Mouse (Mus musculus) hindbrain, embryonic 16.5 days (tissue): ENCODE measurements at regions not wholly inside any gene's neighbourhood (a gene's known extent, or its start where the extent isn't known, plus 50 kb on each side); places are given as distances from the start of the nearest gene placed in this dataset.

Experiments used
- ATAC-seq: fragments of 200-750 bp; cut with Nextera tagmentation; 2 replicates; pipeline ENCODE4 v1.8.0; 2017; ENCODE audit warnings: moderate TSS enrichment, moderate library complexity
- H3K27ac ChIP-seq: fragments of 300-500 bp; sonication (generic); 2 replicates; pipeline ENCODE4 v1.5.1; 2014; ENCODE audit warnings: low read depth, mild to moderate bottlenecking, control low read depth, low read length, moderate library complexity
- H3K27me3 ChIP-seq: fragments of 300-500 bp; sonication (generic); replicated peaks from 2 replicates; pipeline ENCODE4 v1.6.1; 2014; ENCODE audit warnings: low read length; ENCODE audit not compliant: control insufficient read depth, insufficient read depth
- H3K36me3 ChIP-seq: fragments of 300-500 bp; sonication (generic); 2 replicates; pipeline ENCODE4 v1.6.1; 2014; ENCODE audit warnings: mild to moderate bottlenecking, low read length, moderate library complexity, mixed read lengths; ENCODE audit not compliant: control insufficient read depth, insufficient read depth
- H3K4me1 ChIP-seq: fragments of 300-500 bp; sonication (generic); 2 replicates; pipeline ENCODE4 v1.6.1; 2014; ENCODE audit warnings: low read depth, low read length; ENCODE audit not compliant: control insufficient read depth, insufficient read depth
- H3K4me2 ChIP-seq: fragments of 300-500 bp; sonication (generic); 2 replicates; pipeline ENCODE4 v1.6.1; 2014; ENCODE audit warnings: mild to moderate bottlenecking, low read length, control low read depth, moderate library complexity
- H3K4me3 ChIP-seq: fragments of 300-500 bp; sonication (generic); 2 replicates; pipeline ENCODE4 v1.5.1; 2014; ENCODE audit warnings: mild to moderate bottlenecking, low read length, control low read depth, moderate library complexity
- H3K9ac ChIP-seq: fragments of 300-500 bp; sonication (generic); 2 replicates; pipeline ENCODE4 v1.6.1; 2014; ENCODE audit warnings: low read depth, mild to moderate bottlenecking, control low read depth, low read length, moderate library complexity
- H3K9me3 ChIP-seq: fragments of 300-500 bp; sonication (generic); 2 replicates; pipeline ENCODE4 v1.6.1; 2014; ENCODE audit warnings: mild to moderate bottlenecking, low read length, moderate library complexity; ENCODE audit not compliant: control insufficient read depth
- WGBS: fragments of 180-500 bp; shearing (Covaris S2); extraction: QIAGEN DNeasy Blood & Tissue Kit; methylation state at CpG from one replicate; pipeline ENCODE4 v1.1.7; 2014; 5-methylcytosine and 5-hydroxymethylcytosine counted together

DNA sequence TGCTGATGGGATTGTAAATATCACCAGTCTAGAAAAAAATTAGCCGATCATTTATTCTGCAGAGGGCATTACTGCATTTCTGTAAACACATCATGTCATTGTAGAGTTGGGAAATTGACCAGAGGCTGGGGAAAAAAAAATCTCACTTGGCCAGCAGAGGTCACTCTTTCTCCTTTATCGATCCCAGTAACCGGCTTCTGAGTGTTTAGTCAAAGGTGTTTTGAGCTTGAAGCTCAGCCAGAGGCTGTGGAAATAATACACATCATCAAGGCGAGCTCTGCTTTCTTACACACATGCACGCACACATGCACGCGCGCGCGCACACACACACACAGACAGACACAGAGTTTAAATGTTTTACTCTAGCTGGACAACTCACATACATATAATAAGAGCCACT lies 106.5 kb downstream of the Slc4a3 start:
- no peak for ATAC-seq

DNA sequence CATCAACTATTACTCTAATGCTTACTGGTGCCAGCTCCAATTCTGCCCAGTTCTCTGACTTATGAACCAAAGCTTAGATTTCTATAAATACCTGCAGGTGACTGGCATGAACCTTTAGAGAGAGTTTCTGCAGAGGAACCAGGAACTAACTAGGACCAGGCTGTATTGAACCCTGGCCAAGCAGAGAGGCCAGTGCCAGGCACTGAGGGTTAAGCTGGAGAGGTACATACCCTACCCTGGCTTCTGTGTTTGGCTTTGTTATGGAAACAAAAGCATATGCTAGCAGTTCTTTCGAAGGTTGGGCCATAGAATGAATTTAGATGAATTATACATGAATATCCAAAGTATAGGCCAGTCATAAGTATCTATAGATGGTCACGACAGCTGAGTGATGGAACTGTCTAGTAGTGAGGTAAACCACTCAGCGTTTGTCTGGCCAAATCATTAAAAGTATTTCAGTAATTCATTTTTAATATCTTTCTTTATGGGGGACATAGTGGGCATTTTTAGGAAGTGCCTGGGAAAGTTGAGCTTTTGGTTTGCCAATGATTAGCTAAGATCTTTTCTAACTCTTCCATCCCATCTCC lies 107.0 kb downstream of the Slc4a3 start:
- H3K4me1 ChIP-seq: peaks cover 4% of the 10 kb centered on the region; the same call in 1 of the 2 replicates
- 0 out of 2 replicates have a peak, but pooled peaks have one; percentile 30 for ATAC-seq
- H3K4me2 ChIP-seq: no peak overlapping the region
- H3K9me3 ChIP-seq: no peaks in the 10 kb centered on the region
- H3K27me3 ChIP-seq: no peaks in the 10 kb centered on the region
- no peaks in the 10 kb centered on the region for H3K36me3 ChIP-seq
- H3K4me3 ChIP-seq: no peak overlapping the region
- no peak overlapping the region for H3K9ac ChIP-seq
- no peak overlapping the region for H3K27ac ChIP-seq
- 42% methylated on average over 3 of the region's 3 CpGs for WGBS

More for the DNA sequence above, 106.5 kb downstream of the Slc4a3 start:
- Histone ChIP-seq H3K4me3 (no peak overlapping the region), H3K9ac (no peak overlapping the region), H3K36me3 (no peaks in the 10 kb centered on the region), H3K27ac (no peak overlapping the region), H3K27me3 (no peaks in the 10 kb centered on the region), H3K4me2 (0 out of 2 replicates have a peak overlapping the region, but pooled peaks have one; percentile 29), H3K9me3 (no peaks in the 10 kb centered on the region), H3K4me1 (peaks cover 4% of the 10 kb centered on the region; the same call in 1 of the 2 replicates)
- 13% methylated on average over 10 of the region's 10 CpGs for WGBS

DNA sequence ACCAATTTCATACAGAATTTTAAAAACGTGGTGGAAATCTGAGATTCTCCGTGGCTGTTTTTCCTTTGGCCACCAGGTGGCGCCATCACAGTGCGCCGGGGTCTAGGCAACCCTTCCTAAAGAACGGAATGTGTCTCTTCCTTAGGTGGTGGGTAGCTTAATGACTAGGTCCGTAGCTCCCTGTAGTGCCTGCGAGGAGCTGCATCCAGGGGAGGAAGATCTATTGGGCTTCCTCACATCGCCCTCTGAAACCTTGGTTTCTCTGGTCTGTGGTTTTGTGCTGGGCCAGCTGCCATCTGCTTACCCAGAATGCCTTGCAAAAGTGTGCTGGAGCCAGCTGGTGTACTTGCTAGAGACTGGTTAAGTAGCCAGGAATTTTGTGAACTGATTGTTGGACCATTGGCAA lies 107.6 kb downstream of the Slc4a3 start:
- Histone ChIP-seq H3K27me3 (no peaks in the 10 kb centered on the region), H3K27ac (no peak overlapping the region), H3K36me3 (no peaks in the 10 kb centered on the region), H3K4me1 (peaks cover 4% of the 10 kb centered on the region; the same call in 1 of the 2 replicates), H3K4me3 (peak overlapping the region; percentile 19; the same call in 1 of the 2 replicates), H3K9me3 (no peaks in the 10 kb centered on the region), H3K9ac (no peak overlapping the region; the same call in 1 of the 2 replicates), H3K4me2 (peak overlapping the region; percentile 50)
- under 1% methylated on average over 9 of the region's 9 CpGs for WGBS
- peak; percentile 84 for ATAC-seq

DNA sequence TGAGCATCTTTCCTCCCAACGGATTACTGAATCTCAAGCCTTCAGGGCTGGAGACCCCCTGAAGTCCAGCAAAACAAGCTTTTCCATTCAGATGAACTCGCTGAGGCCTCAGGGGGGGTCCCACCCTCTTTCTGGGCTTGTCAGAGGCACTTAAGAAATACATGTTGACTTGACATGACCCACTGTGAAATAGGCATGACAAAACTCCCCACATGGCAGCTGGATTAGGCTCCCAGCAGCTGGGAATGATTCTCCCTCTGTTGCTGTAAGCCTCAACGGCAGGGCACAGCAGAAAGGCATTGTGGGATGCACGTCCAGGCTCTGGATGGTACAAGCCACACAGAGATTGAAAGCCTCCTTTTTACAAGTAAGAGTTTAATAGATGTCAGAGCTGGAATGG lies 110.5 kb downstream of the Slc4a3 start:
- H3K27me3 ChIP-seq: no peaks in the 10 kb centered on the region
- ATAC-seq: no peak
- no peak overlapping the region for H3K4me3 ChIP-seq
- H3K4me1 ChIP-seq: peaks cover 4% of the 10 kb centered on the region; the same call in 1 of the 2 replicates
- H3K27ac ChIP-seq: no peak overlapping the region
- 58% methylated on average over 4 of the region's 4 CpGs for WGBS
- H3K36me3 ChIP-seq: no peaks in the 10 kb centered on the region
- no peak overlapping the region for H3K4me2 ChIP-seq
- H3K9ac ChIP-seq: no peak overlapping the region
- H3K9me3 ChIP-seq: no peaks in the 10 kb centered on the region

DNA sequence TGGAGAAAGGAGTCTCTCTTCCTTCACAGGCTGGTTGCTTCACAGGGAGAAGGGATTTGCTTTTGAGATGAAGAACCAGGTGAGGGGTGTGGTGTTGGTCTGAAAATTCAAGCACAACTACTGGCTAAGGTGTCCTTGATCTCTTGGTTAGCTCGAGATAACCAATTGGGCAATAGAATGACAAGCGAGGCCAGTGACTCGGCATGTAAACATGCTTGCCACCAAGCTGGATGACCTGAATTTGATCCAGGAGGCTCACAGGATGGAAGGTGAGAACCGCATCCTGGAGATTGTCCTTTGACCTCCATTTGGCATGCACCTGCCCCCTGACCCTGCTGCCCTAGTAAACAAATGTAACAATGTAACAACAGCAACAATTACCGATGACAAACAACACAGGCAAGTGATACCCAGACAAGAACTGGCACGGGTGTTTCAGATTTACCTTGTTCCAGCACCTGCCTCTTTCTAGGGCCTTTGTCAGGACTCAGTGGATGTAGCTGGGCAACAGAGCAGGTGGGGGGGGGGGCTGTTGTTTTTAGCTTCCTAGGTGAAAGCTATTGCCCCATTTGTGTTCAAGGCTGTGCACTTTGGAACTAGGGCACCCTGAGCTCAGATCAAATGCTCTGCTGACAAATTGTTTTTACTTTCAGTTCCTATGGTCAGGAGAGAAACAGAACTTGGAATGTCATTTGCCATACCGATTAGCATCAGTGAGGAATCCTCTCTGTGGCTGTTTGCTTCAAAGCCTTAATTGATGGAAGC lies 114.5 kb downstream of the Slc4a3 start:
- WGBS: 89% methylated on average over 7 of the region's 7 CpGs
- Histone ChIP-seq H3K4me2 (no peak overlapping the region), H3K27me3 (no peaks in the 10 kb centered on the region; the same call in 1 of the 2 replicates), H3K4me3 (no peak overlapping the region), H3K36me3 (no peaks in the 10 kb centered on the region), H3K27ac (no peak overlapping the region), H3K4me1 (0 out of 2 replicates have a peak, but pooled peaks cover 2% of the 10 kb centered on the region), H3K9ac (no peak overlapping the region), H3K9me3 (no peaks in the 10 kb centered on the region)
- ATAC-seq: no peak

DNA sequence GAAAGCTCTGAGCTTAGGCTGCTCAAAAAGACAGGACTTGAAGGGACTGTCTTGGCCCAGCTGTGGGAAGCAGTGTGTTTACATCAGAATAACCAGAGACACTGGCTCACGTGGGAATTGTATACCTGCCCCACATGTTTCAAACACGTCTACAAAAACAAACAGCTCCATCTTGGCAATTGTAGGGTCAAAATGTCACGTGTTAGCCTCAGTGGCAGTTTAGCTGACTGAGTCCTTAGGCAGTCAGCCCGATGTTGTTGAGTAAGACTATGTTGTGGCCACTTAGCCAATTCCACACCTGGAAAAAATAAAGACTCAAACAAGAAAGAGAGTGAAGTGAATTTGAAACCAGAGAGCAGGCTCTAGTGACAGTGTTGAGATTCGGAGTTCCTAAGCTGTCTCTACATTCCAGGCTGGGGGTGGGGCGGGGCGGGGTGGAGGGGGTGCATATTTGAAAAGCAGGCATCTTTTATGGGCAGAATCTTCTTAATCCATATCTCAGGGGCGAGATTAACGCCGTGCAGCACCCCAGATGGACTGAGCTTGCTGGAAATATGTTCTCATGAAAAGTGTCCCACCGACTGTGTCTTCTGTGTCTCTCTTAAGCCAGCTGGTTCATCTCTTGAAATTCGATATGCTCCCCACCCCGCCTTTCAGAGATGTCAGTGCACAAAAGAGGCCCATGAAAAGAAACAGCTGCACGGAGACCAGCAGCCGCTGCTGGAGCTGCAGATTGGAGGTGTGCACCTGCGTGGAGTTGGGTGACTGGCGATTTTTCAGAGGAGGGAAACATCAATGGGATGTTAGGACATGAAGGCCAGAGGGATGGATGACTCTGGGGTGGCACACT lies 116.3 kb downstream of the Slc4a3 start:
- H3K9ac ChIP-seq: no peak overlapping the region
- H3K9me3 ChIP-seq: no peaks in the 10 kb centered on the region
- 17% methylated on average over 17 of the region's 17 CpGs for WGBS
- no peak for ATAC-seq
- H3K36me3 ChIP-seq: no peaks in the 10 kb centered on the region
- no peak overlapping the region for H3K27ac ChIP-seq
- no peaks in the 10 kb centered on the region; the same call in 1 of the 2 replicates for H3K27me3 ChIP-seq
- H3K4me3 ChIP-seq: no peak overlapping the region
- H3K4me1 ChIP-seq: 0 out of 2 replicates have a peak, but pooled peaks cover 2% of the 10 kb centered on the region
- H3K4me2 ChIP-seq: no peak overlapping the region

DNA sequence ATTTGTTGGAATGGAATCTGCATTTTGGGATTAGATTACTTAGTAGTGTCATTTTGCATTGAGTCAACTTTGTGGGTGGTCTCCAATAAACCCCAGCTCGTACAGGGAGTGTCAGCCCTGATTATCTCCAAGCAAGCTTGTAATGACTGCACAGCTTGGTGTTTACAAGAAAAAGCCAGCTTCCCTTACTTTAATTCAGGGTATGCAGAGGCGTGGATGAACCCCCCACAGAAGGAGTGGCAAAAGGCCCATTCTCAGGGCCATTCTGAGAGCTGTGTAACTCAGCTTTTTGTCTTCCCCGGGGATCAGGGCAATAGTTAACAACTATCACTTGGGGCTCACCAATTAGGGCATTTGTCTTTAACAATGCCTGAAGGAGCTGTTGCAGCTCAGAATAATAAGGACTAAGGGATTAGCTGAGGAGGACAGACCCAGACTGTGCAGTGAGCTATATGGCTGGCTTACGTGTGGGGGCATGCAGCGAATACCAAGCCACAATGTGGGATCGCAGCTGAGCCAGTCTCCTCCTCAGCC lies 121.7 kb downstream of the Slc4a3 start:
- Histone ChIP-seq H3K27ac (no peak overlapping the region), H3K9me3 (no peaks in the 10 kb centered on the region), H3K36me3 (no peaks in the 10 kb centered on the region), H3K9ac (no peak overlapping the region), H3K4me3 (no peak overlapping the region), H3K4me1 (0 out of 2 replicates have a peak, but pooled peaks cover under 1% of the 10 kb centered on the region), H3K4me2 (no peak overlapping the region), H3K27me3 (no peaks in the 10 kb centered on the region; the same call in none of the 2 replicates)
- WGBS: 29% methylated on average over 6 of the region's 6 CpGs
- peak; percentile 79 for ATAC-seq

DNA sequence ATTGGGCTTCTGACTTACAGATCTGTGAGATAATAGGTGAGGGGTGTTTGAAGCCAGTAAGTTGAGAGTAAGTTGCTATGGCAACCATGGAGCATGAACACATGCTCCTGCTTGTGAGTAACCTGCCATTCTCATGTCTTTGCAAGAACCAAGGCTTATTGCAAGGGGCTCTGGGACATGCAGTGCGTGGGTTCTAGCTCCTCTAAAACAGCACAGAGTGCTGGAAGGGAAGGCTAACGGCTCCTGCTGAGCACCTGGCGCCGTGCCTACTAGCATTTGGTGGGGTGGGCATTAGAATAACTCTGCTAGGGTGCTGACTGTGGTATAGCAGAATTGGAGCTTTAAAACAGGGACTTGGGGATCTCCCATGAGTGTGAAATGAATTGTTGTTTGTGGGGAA lies 130.2 kb downstream of the Slc4a3 start:
- no peak for ATAC-seq
- 87% methylated on average over 4 of the region's 4 CpGs for WGBS
- no peaks in the 10 kb centered on the region for H3K36me3 ChIP-seq

More for the DNA sequence above, 130.2 kb downstream of the Slc4a3 start:
- no peak overlapping the region for H3K4me2 ChIP-seq
- no peak overlapping the region for H3K27ac ChIP-seq
- no peaks in the 10 kb centered on the region for H3K27me3 ChIP-seq
- H3K4me3 ChIP-seq: no peak overlapping the region
- no peaks in the 10 kb centered on the region for H3K9me3 ChIP-seq
- peaks cover 3% of the 10 kb centered on the region; the same call in 1 of the 2 replicates for H3K4me1 ChIP-seq
- no peak overlapping the region for H3K9ac ChIP-seq
